10 mouse cellular contexts compared by ENCODE assay signal in the genomic region with DNA sequence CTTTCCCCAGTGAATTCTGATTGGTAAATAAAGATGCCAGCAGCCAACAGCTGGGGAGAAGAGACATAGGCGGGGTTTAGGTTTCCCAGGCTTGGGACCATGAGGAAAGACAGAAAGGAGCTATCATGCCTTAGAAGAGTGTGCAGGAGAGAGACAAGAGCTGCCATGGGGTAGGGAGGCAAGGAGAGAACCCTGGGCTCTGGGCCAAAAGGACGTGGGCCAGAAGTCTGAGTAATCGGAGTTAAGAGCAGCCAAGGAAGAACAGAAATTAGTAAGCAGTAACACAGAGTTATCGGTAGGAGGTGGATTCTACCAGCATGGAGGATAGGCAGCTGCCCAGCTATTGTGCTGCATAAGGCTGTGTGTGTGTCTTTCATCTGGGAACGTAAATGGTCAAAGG.
A peak's percentile ranks its signal among the peaks of the same experiment; 100 is the strongest.
DNase-seq lines count a peak whose midpoint lies in the region; ATAC-seq lines count a peak whose summit lies in the region.
"Had no signal": no experiment of that assay in that cellular context is flagged by ENCODE, and none has a peak within 500 bp of the region (broad histone marks: within the 10 kb centered on the region; RNA-seq: fewer than 3 reads in every experiment).

No protein-coding gene starts in this region.

- H3K4me1 ChIP-seq in embryonic facial prominence, embryonic 14.5 days (ENCODE audit: control insufficient read depth, insufficient read depth, low read length) = no peaks in the 10 kb centered on the region; the same call in 1 of the 2 replicates
- no peaks in the 10 kb centered on the region for H3K4me1 ChIP-seq in embryonic facial prominence, embryonic 10.5 days
- H3K4me1 ChIP-seq in stomach, embryonic 16.5 days (ENCODE audit: control insufficient read depth, insufficient read depth, low read length) = no peaks in the 10 kb centered on the region
- H3K4me1 ChIP-seq: liver, embryonic 15.5 days had no signal

- no peak for ATAC-seq in embryonic facial prominence, embryonic 14.5 days (ENCODE audit: low read depth)
- ATAC-seq in stomach, embryonic 16.5 days (ENCODE audit: insufficient read depth, low FRiP score) = peak; percentile 53; the same call in 1 of the 2 replicates

- intact Hi-C loops in left cerebral cortex, postnatal 4 days (cut with DNase I) = no loop called here

- no peak overlapping the region for H3K4me3 ChIP-seq in embryonic facial prominence, embryonic 14.5 days (ENCODE audit: low read depth, low read length)
- no peak overlapping the region for H3K4me3 ChIP-seq in embryonic facial prominence, embryonic 10.5 days
- H3K4me3 ChIP-seq in stomach, embryonic 16.5 days (replicated peaks; ENCODE audit: low read length) = no peak overlapping the region
- H3K4me3 ChIP-seq: heart, embryonic 15.5 days; liver, embryonic 15.5 days had no signal

- no peaks in the 10 kb centered on the region for H3K36me3 ChIP-seq in embryonic facial prominence, embryonic 14.5 days (ENCODE audit: control insufficient read depth, insufficient read depth, low read length)
- H3K36me3 ChIP-seq in embryonic facial prominence, embryonic 10.5 days (replicated peaks) = no peaks in the 10 kb centered on the region
- no peaks in the 10 kb centered on the region for H3K36me3 ChIP-seq in stomach, embryonic 16.5 days (ENCODE audit: control insufficient read depth, insufficient read depth, low read length)
- H3K36me3 ChIP-seq: liver, embryonic 15.5 days had no signal

- H3K27me3 ChIP-seq in embryonic facial prominence, embryonic 14.5 days (replicated peaks; ENCODE audit: control insufficient read depth, insufficient read depth, low read length) = no peaks in the 10 kb centered on the region
- H3K27me3 ChIP-seq in embryonic facial prominence, embryonic 10.5 days (replicated peaks; ENCODE audit: low read depth, poor library complexity, severe bottlenecking) = no peaks in the 10 kb centered on the region
- H3K27me3 ChIP-seq in stomach, embryonic 16.5 days (ENCODE audit: control insufficient read depth, insufficient read depth, low read length) = no peaks in the 10 kb centered on the region; the same call in 1 of the 2 replicates
- H3K27me3 ChIP-seq: heart, embryonic 15.5 days; liver, embryonic 15.5 days had no signal

- H3K4me2 ChIP-seq in embryonic facial prominence, embryonic 14.5 days (ENCODE audit: low read depth, low read length) = no peak overlapping the region
- no peak overlapping the region for H3K4me2 ChIP-seq in stomach, embryonic 16.5 days (ENCODE audit: low read depth, low read length)
- H3K4me2 ChIP-seq: heart, embryonic 15.5 days; liver, embryonic 15.5 days had no signal

- H3K9ac ChIP-seq in embryonic facial prominence, embryonic 14.5 days (ENCODE audit: low read depth, low read length) = no peak overlapping the region
- H3K9ac ChIP-seq in stomach, embryonic 16.5 days (ENCODE audit: low read length) = no peak overlapping the region
- H3K9ac ChIP-seq: heart, embryonic 15.5 days; liver, embryonic 15.5 days had no signal

- no peaks in the 10 kb centered on the region for H3K9me3 ChIP-seq in embryonic facial prominence, embryonic 14.5 days (ENCODE audit: control insufficient read depth, low read length)
- no peaks in the 10 kb centered on the region for H3K9me3 ChIP-seq in embryonic facial prominence, embryonic 10.5 days
- no peaks in the 10 kb centered on the region for H3K9me3 ChIP-seq in stomach, embryonic 16.5 days (replicated peaks; ENCODE audit: control insufficient read depth, low read length)
- H3K9me3 ChIP-seq: heart, embryonic 15.5 days; liver, embryonic 15.5 days had no signal

- WGBS in embryonic facial prominence, embryonic 14.5 days = 56% methylated on average over 5 of the region's 5 CpGs
- 87% methylated on average over 5 of the region's 5 CpGs for WGBS in embryonic facial prominence, embryonic 10.5 days
- 59% methylated on average over 5 of the region's 5 CpGs for WGBS in stomach, embryonic 16.5 days

- no peak overlapping the region for H3K27ac ChIP-seq in embryonic facial prominence, embryonic 14.5 days (replicated peaks; ENCODE audit: low read depth, low read length)
- no peak overlapping the region for H3K27ac ChIP-seq in embryonic facial prominence, embryonic 10.5 days (replicated peaks)
- H3K27ac ChIP-seq in stomach, embryonic 16.5 days (ENCODE audit: low read length) = no peak overlapping the region
- H3K27ac ChIP-seq: heart, embryonic 15.5 days; liver, embryonic 15.5 days had no signal

- peak; percentile 52 for DNase-seq in embryonic facial prominence, embryonic 14.5 days (ENCODE audit: low spot score)
- no peak for DNase-seq in embryonic facial prominence, embryonic 10.5 days (ENCODE audit: low spot score)
- DNase-seq in adrenal gland, adult 2 months = peak; percentile 91
- DNase-seq in frontal cortex, postnatal 14 days (ENCODE audit: low spot score in 2 of 2) = peak; percentile 46 to 55
- DNase-seq in left cerebral cortex, postnatal 4 days = peak; percentile 83
- no peak for DNase-seq in retina, embryonic 14.5 days (ENCODE audit: low spot score)
- no peak for DNase-seq in embryo, embryonic 11 days

Comparison
In these comparisons a context has a peak if more than half of its experiments do, and no peak if none do; other contexts are left out.
1. DNase-seq: peak in embryonic facial prominence, embryonic 14.5 days (single experiment), adrenal gland, adult 2 months (single experiment), frontal cortex, postnatal 14 days (2 of 2) and left cerebral cortex, postnatal 4 days (single experiment); none in embryonic facial prominence, embryonic 10.5 days (single experiment), retina, embryonic 14.5 days (single experiment) and embryo, embryonic 11 days (single experiment).